Mouse (Mus musculus): Measurements from ENCODE around the gene Nub1.

Gene Nub1

GRCm38 (mm10) chr5:24701271-24701670 is 15.9 kb downstream of the Nub1 start:
- no peak for DNase-seq (ENCODE audit: low spot score in 2 of 2)

- DNase-seq (ENCODE audit: low spot score in 2 of 2), result no peak
Observed at GRCm38 (mm10) chr5:24704615-24705014, 19.3 kb downstream of the Nub1 start.

- no peak for DNase-seq (ENCODE audit: low spot score in 2 of 2)
Observed at GRCm38 (mm10) chr5:24709962-24710361, 24.6 kb downstream of the Nub1 start.

GRCm38 (mm10) chr5:24711615-24712014 is 26.3 kb downstream of the Nub1 start:
- no peak for DNase-seq (ENCODE audit: low spot score in 2 of 2)

GRCm38 (mm10) chr5:24713199-24713598 is 27.9 kb downstream of the Nub1 start:
- DNase-seq (ENCODE audit: low spot score in 2 of 2), result peak in 1 of 2 experiments; percentile 30

GRCm38 (mm10) chr5:24713987-24714386 is 28.7 kb downstream of the Nub1 start:
- DNase-seq (ENCODE audit: low spot score in 2 of 2), result no peak

GRCm38 (mm10) chr5:24718076-24718475 is 32.7 kb downstream of the Nub1 start:
- no peak for DNase-seq (ENCODE audit: low spot score in 2 of 2)

GRCm38 (mm10) chr5:24719852-24720251 is 34.5 kb downstream of the Nub1 start:
- DNase-seq (ENCODE audit: low spot score in 2 of 2), result no peak

GRCm38 (mm10) chr5:24723527-24724269 is 38.4 kb downstream of the Nub1 start:
- DNase-seq (ENCODE audit: low spot score in 2 of 2), result no peak

GRCm38 (mm10) chr5:24724270-24724634 is 38.9 kb downstream of the Nub1 start:
- DNase-seq (ENCODE audit: low spot score in 2 of 2), result no peak

GRCm38 (mm10) chr5:24724805-24725204 is 39.5 kb downstream of the Nub1 start:
- no peak for DNase-seq (ENCODE audit: low spot score in 2 of 2)

GRCm38 (mm10) chr5:24725897-24726296 is 40.6 kb downstream of the Nub1 start:
- no peak for DNase-seq (ENCODE audit: low spot score in 2 of 2)

- DNase-seq (ENCODE audit: low spot score in 2 of 2), result no peak
Observed at GRCm38 (mm10) chr5:24726901-24727836, 41.8 kb downstream of the Nub1 start.

GRCm38 (mm10) chr5:24729797-24730487 is 44.6 kb downstream of the Nub1 start:
- no peak for DNase-seq (ENCODE audit: low spot score in 2 of 2)

- DNase-seq (ENCODE audit: low spot score in 2 of 2), result no peak
Observed at GRCm38 (mm10) chr5:24730488-24730871, 45.1 kb downstream of the Nub1 start, which contains the start of gene Wdr86. Gene Wdr86, minus strand, starts transcription at chr5:24730727.

GRCm38 (mm10) chr5:24730986-24731385 is 45.7 kb downstream of the Nub1 start:
- no peak for DNase-seq (ENCODE audit: low spot score in 2 of 2)

- DNase-seq (ENCODE audit: low spot score in 2 of 2), result no peak
Observed at GRCm38 (mm10) chr5:24733134-24733533, 47.8 kb downstream of the Nub1 start.

- no peak for DNase-seq (ENCODE audit: low spot score in 2 of 2)
Observed at GRCm38 (mm10) chr5:24733771-24734426, 48.6 kb downstream of the Nub1 start.

- DNase-seq (ENCODE audit: low spot score in 2 of 2), result no peak
Observed at GRCm38 (mm10) chr5:24737595-24737994, 52.3 kb downstream of the Nub1 start.

GRCm38 (mm10) chr5:24738517-24738916 is 53.2 kb downstream of the Nub1 start:
- no peak for DNase-seq (ENCODE audit: low spot score in 2 of 2)

- DNase-seq (ENCODE audit: low spot score in 2 of 2), result peak; percentile 43 to 50
Observed at GRCm38 (mm10) chr5:24739141-24739753, 53.9 kb downstream of the Nub1 start.

Data from frontal cortex, postnatal 10 days (tissue).